Mouse (Mus musculus): Measurements from ENCODE around the gene Chrna10.

DNA sequence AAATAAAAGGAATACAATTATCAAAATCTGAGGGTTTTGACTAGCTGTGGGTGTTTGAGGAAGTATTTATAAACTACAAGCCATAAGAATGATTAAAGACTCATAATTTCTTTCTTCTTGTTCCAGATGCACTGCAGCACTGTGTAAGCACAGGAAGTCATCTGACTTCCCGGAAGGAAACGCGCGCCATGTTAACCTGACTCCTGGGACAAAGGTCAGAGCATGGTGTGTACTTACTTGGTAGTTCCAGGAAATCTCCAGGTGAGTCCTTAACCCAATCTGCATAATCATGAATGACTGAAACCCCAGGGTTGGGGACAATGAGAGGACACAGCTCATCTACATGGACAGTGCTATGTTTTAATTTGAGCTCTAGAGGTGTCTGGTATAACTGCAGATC lies 15.8 kb upstream of the Chrna10 start:
- TF ChIP-seq MAX (IDR thresholded peaks at IDR 0.05; ENCODE audit: low read depth): no peak
- TF ChIP-seq POLR2A (IDR thresholded peaks at IDR 0.05; ENCODE audit: insufficient read length, low read depth): no peak
- no peak for TF ChIP-seq SRF (IDR thresholded peaks at IDR 0.05; ENCODE audit: control insufficient read depth, insufficient read length, low read depth)
- no peak for TF ChIP-seq TCF12 (IDR thresholded peaks at IDR 0.05; ENCODE audit: insufficient read depth, poor library complexity, severe bottlenecking)
- no peak for TF ChIP-seq E2F4 (IDR thresholded peaks at IDR 0.05; ENCODE audit: insufficient read depth)
- TF ChIP-seq POLR2AphosphoS2 (IDR thresholded peaks at IDR 0.05; ENCODE audit: insufficient read length, low read depth): no peak
